Mouse (Mus musculus): ENCODE data around the gene Ezh1. TPM values are rescaled to one million over a fixed set of nuclear protein-coding genes. Genes with fewer than 3 reads are reported as not detected.

Gene Ezh1
- total RNA-seq, 1 experiment from 2014 or later: 110 TPM

- peak; percentile 59 for ATAC-seq (ENCODE audit: extremely low read depth, insufficient number of reproducible peaks, low FRiP score, poor library complexity, severe bottlenecking)
These were observed 52.5 kb downstream of the Ezh1 start for GRCm38 (mm10) chr11:101173631-101174388.

DNA sequence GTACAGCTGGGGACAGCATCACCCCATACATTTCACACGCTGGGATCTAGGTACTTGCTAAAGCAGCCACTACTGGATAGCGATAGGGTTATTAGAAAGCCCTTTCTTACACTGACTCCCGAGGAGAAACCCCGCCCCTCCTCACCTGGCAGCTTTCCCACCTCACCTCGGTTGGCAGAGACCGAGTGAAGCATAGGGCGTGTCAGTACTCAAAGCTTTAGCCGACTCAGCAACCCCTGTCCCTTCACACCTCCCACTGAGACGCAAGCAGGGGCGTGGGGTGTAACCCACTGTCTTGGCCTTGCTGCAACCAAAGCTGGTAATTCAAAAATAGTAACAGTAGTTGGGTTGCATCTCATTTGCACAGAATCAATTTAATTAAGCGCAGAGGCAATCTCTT lies 53.2 kb downstream of the Ezh1 start:
- no peak for ATAC-seq (ENCODE audit: extremely low read depth, insufficient number of reproducible peaks, low FRiP score, poor library complexity, severe bottlenecking)

DNA sequence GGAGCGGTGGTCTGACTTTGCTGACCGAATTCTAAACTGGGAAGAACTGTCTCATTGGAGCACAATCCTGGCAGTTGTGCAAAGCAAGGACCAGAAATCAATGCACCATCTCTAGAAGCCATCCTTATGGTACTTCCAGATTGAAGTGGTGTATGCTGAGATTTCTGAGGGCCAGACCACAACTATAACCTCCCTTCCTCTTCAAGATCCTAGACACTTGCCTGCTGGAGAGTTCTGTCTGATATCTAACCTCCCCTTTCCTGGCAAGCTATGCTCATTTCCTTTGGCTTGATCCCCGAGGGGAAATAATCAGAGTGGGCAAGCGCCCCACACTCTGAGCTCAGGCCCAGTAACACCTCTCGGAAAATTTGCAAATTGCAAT lies 53.8 kb downstream of the Ezh1 start:
- no peak for ATAC-seq (ENCODE audit: extremely low read depth, insufficient number of reproducible peaks, low FRiP score, poor library complexity, severe bottlenecking)

GRCm38 (mm10) chr11:101171721-101172433 lies 54.4 kb downstream of the Ezh1 start:
- ATAC-seq (ENCODE audit: extremely low read depth, insufficient number of reproducible peaks, low FRiP score, poor library complexity, severe bottlenecking): no peak

- ATAC-seq (ENCODE audit: extremely low read depth, insufficient number of reproducible peaks, low FRiP score, poor library complexity, severe bottlenecking): peak; percentile 42; the same call in 1 of the 2 replicates
These were observed 55.3 kb downstream of the Ezh1 start, which contains the start of gene Plekhh3 for GRCm38 (mm10) chr11:101170811-101171610. Gene Plekhh3, minus strand, starts transcription at chr11:101171351.

DNA sequence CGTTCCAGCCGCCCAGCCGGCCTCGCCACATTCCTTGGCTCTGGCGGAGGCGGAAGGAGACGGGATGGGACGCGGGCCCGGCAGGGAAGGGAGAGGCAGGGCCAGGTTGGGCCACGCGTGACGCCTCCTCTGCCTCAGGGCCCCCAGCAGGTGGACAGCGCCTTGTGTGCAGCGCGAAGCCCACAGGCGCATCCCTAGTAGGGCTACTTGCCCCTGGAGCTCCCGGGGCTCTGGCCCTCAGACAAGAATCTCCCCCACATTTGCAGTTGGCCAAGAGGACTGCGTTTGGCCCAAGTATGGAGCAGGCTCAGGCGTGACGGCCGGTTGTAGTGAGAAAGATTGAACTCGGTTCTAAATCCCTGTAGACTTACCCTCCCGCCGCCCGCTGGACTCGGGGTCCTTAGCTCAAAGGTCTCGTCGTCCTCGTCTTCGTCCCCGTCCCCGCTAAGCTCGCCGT lies 55.9 kb downstream of the Ezh1 start, which contains the start of gene Cntnap1:
Gene Cntnap1 (plus strand): TSS at position 170 of the 457 bp plus-strand sequence.
- ATAC-seq (ENCODE audit: extremely low read depth, insufficient number of reproducible peaks, low FRiP score, poor library complexity, severe bottlenecking): no peak

DNA sequence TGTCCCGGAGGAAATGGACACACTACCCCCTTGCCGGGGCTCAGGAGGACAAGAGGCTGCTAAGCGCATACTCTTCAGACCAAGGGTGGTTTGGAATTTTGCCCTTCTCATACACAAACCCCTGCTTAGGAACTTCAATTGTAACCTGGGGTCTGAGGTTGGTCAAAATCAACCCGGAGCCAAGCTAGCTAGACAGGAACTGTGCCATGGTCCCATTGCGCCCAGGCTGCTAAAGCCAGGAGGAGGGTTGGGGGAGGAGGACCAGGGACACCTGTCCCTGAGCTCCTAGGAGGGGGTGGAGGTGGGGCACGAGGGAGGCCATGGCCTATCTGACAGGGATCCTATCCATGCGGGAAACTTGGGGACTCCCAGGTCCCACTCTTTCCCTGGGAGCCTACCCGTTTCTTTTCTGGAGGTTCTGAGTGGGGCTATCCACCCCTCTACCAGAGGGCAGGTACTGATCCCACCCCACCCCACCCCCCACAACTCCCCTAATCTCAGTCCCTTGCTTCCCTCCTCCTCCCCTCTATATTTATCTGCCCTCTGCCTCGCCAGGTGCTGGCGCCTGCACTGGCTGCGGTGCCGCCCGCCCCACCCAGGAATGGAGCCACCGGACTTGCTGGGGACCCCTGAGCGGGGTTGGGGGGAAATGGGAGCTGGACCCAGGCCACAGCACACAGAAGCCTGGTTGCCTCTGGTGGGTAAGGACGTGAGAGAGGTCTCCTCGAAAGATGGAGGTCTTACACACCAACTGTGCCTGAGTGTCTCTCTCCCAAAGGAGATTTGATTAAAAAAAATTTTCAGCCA lies 56.8 kb downstream of the Ezh1 start:
- ATAC-seq (ENCODE audit: extremely low read depth, insufficient number of reproducible peaks, low FRiP score, poor library complexity, severe bottlenecking): no peak

GRCm38 (mm10) chr11:101168301-101168980 lies 57.8 kb downstream of the Ezh1 start:
- no peak for ATAC-seq (ENCODE audit: extremely low read depth, insufficient number of reproducible peaks, low FRiP score, poor library complexity, severe bottlenecking)

- ATAC-seq (ENCODE audit: extremely low read depth, insufficient number of reproducible peaks, low FRiP score, poor library complexity, severe bottlenecking): no peak
These were observed 58.3 kb downstream of the Ezh1 start for GRCm38 (mm10) chr11:101167963-101168300.

GRCm38 (mm10) chr11:101167211-101167962 lies 58.9 kb downstream of the Ezh1 start:
- ATAC-seq (ENCODE audit: extremely low read depth, insufficient number of reproducible peaks, low FRiP score, poor library complexity, severe bottlenecking): no peak

DNA sequence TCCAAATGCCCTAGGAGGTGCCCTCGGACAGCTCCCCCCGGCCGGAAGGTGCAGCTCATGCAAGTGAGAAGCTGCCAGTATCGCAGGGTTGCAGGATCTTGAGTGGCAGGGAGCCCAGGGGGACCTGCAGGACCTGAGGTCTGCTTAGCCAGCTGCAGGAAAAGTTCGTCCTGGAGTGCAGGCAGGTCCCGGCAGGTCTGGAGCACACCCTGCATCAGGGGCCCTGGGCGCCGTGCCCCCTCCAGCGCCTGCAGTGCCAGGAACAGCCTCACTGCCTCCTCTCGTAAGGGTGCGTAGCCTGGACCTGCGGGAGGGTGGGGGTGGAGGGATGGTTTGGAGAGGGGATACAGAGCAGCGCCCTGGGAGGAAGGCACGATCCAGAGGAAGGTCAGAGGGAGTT lies 59.9 kb downstream of the Ezh1 start:
- ATAC-seq (ENCODE audit: extremely low read depth, insufficient number of reproducible peaks, low FRiP score, poor library complexity, severe bottlenecking): no peak

DNA sequence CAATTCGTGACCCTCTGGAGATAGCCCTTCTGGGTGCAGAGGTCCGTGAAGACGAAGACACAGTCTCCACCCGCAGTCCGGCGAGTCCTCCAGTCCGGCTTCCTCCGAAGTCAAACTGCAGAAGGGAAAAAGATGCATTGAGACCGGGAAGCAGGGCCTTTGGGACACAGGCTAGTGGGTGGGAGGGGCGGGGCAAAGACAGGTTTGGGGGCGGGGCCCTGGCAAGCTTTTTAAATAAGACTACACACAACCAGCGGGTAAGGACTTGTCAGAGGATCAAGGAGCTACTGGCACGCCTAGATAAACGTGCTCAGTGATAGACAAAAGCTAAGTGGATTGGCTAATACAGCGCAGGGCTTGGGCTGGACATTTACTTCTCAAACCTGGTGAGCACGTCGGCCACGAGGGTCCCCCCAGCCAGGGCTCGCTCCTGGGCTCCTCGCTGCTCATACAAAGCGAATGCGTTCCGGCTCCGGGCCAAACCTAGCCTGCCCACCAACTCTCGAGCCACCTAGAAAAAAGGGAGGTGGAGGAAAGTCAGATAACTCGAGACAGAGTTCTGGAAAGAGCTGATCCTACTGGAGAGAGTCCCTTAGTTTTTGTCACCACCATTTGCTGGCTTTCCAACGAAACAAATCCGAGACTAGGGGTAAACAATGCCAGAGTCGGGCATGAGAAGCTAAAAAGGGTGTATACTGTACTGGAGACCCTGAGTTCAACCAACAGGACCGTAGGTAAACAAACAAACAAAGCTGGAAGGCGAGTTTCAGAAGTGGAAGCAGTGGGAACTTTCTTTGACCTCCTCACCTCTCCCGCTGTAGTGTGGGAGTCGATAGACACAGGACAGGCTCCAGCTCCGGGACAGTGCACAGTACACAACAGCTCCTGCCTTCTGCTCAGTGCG lies 61.3 kb downstream of the Ezh1 start:
- no peak for ATAC-seq (ENCODE audit: extremely low read depth, insufficient number of reproducible peaks, low FRiP score, poor library complexity, severe bottlenecking)

DNA sequence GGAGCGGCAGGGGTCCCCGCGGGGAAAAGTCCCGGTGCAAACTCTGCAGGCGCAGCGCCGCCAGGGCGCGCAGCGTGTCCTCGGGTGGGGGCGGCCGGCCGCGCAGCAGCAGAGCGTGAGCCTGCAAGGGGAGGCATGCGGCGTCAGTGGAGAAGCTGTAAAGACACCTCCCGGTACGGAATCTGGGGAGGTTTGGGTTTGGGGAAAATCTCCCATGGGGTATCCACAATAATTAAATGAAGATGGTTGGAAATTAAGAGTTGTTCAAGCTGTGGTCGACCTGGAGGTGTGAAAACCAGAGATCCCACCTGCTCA lies 62.0 kb downstream of the Ezh1 start:
- no peak for ATAC-seq (ENCODE audit: extremely low read depth, insufficient number of reproducible peaks, low FRiP score, poor library complexity, severe bottlenecking)

- no peak for ATAC-seq (ENCODE audit: extremely low read depth, insufficient number of reproducible peaks, low FRiP score, poor library complexity, severe bottlenecking)
These were observed 62.5 kb downstream of the Ezh1 start for GRCm38 (mm10) chr11:101163476-101164350.

GRCm38 (mm10) chr11:101162772-101163171 lies 63.5 kb downstream of the Ezh1 start:
- no peak for ATAC-seq (ENCODE audit: extremely low read depth, insufficient number of reproducible peaks, low FRiP score, poor library complexity, severe bottlenecking)

GRCm38 (mm10) chr11:101162301-101162700 lies 64.0 kb downstream of the Ezh1 start:
- no peak for ATAC-seq (ENCODE audit: extremely low read depth, insufficient number of reproducible peaks, low FRiP score, poor library complexity, severe bottlenecking)

Data from neutrophil, adult 5-6 weeks (primary cell).